Mouse (Mus musculus): ENCODE data around the gene Cacnb4. TPM values are rescaled to one million over a fixed set of nuclear protein-coding genes. Genes with fewer than 3 reads are reported as not detected.
A peak's percentile ranks its signal among the peaks of the same experiment; 100 is the strongest.

The Cacnb4 gene
- polyA plus RNA-seq, 1 experiment from 2014 or later, result 1.3 TPM

DNA sequence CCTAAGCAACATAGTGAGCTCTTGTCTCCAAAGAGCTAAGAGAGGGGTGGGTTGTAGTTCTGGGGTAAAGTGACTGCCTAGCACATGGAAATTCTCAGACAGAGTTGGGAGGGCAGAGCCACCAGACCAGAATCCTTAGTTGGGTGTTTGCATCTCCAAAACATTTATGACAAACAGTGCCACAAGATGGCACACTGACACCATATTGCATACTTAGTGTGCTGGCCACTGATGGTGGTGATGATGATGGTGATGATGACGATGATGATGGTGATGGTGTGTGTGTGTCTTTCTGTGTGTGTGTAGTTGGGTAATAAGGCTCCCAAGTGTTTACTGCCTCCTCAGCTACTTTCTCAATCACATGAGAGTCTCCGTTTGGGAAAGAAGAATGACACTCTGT, 54.0 kb downstream of the Cacnb4 start:
- peaks cover 11% of the 10 kb centered on the region for H3K4me1 ChIP-seq
- no peak for ATAC-seq (ENCODE audit: insufficient number of reproducible peaks, insufficient read depth, low FRiP score, low TSS enrichment, low read depth)
- no peak overlapping the region for H3K9ac ChIP-seq
- H3K9me3 ChIP-seq, result no peaks in the 10 kb centered on the region
- H3K27ac ChIP-seq, result no peak overlapping the region
- no peak overlapping the region for H3K4me3 ChIP-seq
- H3K36me3 ChIP-seq, result no peaks in the 10 kb centered on the region
- 63% methylated on average over 2 of the region's 2 CpGs for WGBS
- no peaks in the 10 kb centered on the region for H3K27me3 ChIP-seq
- H3K4me2 ChIP-seq, result no peak overlapping the region

DNA sequence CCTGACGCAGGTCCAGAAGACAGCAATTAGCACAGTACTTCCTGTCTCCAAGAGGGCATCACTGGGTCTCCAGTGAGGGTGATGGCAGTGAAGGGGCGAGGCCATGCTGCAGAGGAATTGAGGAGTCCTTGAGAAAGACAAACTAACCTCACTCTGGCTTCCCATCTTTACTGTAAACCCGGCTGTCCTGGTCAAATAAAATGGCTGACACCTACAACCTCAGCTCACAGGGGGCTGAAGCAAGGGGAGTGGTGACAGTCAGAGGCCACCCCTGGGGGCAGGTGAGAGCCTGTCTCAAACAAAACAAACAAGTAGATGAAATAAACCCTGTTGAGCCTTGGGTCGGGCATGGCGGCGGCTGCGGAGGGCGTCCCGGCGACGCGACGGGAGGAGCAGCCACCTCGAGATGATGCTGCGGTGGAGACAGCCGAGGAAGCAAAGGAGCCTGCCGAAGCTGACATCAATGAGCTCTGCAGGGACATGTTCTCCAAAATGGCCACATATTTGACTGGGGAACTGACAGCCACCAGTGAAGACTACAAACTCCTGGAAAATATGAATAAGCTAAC, 57.1 kb downstream of the Cacnb4 start:
- Histone ChIP-seq H3K4me3 (peak overlapping the region; percentile 17), H3K4me1 (peaks cover 11% of the 10 kb centered on the region), H3K27ac (no peak overlapping the region), H3K36me3 (no peaks in the 10 kb centered on the region), H3K4me2 (peak overlapping the region; percentile 40), H3K9ac (no peak overlapping the region), H3K9me3 (no peaks in the 10 kb centered on the region), H3K27me3 (no peaks in the 10 kb centered on the region)
- no peak for ATAC-seq (ENCODE audit: insufficient number of reproducible peaks, insufficient read depth, low FRiP score, low TSS enrichment, low read depth)
- WGBS, result 56% methylated on average over 17 of the region's 17 CpGs

DNA sequence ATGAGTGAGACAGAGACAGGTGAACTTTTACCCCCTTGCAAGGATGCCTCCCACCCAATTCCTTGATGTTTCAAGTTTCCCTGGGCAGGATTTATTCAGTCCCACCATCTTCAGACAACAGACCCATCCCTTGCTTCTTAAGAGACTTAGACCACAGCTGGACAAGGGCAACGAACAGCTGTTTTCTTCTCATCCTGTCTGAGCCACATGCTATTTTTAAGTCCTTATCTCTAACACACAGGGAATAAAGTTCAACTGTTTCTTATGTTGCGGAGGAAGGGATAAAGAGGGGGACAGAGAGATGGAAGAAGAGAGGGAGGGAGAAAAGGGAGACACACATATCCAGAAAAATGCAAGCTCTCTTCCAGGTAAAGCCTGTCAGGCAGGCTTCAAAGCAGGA, 57.8 kb downstream of the Cacnb4 start:
- ATAC-seq (ENCODE audit: insufficient number of reproducible peaks, insufficient read depth, low FRiP score, low TSS enrichment, low read depth), result no peak
- peaks cover 7% of the 10 kb centered on the region for H3K4me1 ChIP-seq
- no peaks in the 10 kb centered on the region for H3K9me3 ChIP-seq
- no peak overlapping the region for H3K27ac ChIP-seq
- H3K4me3 ChIP-seq, result no peak overlapping the region
- 82% methylated on average over 2 of the region's 2 CpGs for WGBS
- H3K4me2 ChIP-seq, result no peak overlapping the region
- H3K27me3 ChIP-seq, result no peaks in the 10 kb centered on the region
- no peak overlapping the region for H3K9ac ChIP-seq
- H3K36me3 ChIP-seq, result no peaks in the 10 kb centered on the region

- no peaks in the 10 kb centered on the region for H3K27me3 ChIP-seq
- no peak overlapping the region for H3K27ac ChIP-seq
- H3K4me2 ChIP-seq, result no peak overlapping the region
- H3K9me3 ChIP-seq, result no peaks in the 10 kb centered on the region
- 0 out of 2 replicates have a peak, but pooled peaks have one; percentile 32 for ATAC-seq (ENCODE audit: insufficient number of reproducible peaks, insufficient read depth, low FRiP score, low TSS enrichment, low read depth)
- no peaks in the 10 kb centered on the region for H3K36me3 ChIP-seq
- 71% methylated on average over 5 of the region's 5 CpGs for WGBS
- no peaks in the 10 kb centered on the region for H3K4me1 ChIP-seq
- H3K9ac ChIP-seq, result no peak overlapping the region
- no peak overlapping the region for H3K4me3 ChIP-seq
Measured at GRCm38 (mm10) chr2:52615429-52615828, 61.2 kb downstream of the Cacnb4 start.

DNA sequence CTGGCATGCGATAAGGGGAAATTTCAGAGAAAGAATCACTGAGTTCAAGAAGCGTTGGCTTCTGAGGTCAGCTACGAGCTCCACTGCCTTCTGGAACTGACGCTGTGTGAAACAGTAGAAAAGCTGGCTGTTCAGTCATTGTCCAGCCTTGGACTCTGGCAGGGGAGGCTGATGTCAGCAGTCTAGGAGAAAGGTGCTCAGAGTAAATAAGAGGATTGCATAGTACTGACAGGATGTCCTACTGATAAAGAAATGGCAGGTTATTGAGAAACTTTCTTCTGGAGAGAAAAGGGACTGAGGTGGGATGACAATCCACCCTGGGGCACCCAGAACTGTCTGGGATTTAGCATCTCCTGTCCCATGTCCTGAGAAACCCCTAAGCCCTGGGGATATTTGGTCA, 62.7 kb downstream of the Cacnb4 start:
- no peak overlapping the region for H3K4me3 ChIP-seq
- no peak for ATAC-seq (ENCODE audit: insufficient number of reproducible peaks, insufficient read depth, low FRiP score, low TSS enrichment, low read depth)
- H3K27ac ChIP-seq, result no peak overlapping the region
- no peaks in the 10 kb centered on the region for H3K4me1 ChIP-seq
- H3K36me3 ChIP-seq, result no peaks in the 10 kb centered on the region
- no peaks in the 10 kb centered on the region for H3K9me3 ChIP-seq
- 85% methylated on average over 4 of the region's 4 CpGs for WGBS
- H3K27me3 ChIP-seq, result no peaks in the 10 kb centered on the region
- H3K4me2 ChIP-seq, result no peak overlapping the region
- H3K9ac ChIP-seq, result no peak overlapping the region

DNA sequence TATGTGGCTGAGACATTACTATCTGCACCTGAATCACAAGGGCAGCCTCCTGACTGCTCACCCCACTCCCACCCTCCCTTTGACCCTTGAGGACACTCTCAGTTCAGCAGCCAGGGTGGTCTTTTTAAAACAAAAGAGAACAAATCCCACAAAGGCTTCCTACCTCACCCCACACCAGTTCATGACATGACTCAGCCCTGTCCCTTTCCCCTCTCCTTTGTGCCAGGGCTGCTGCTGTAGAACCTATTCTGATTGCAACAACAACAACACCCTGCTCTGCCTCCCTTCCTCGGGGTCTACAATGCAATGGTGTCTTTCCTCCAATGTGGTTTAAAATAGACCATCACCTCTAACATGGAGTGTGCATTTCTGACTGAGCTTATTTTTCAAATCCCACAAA, 67.1 kb downstream of the Cacnb4 start:
- Histone ChIP-seq H3K4me2 (no peak overlapping the region), H3K4me3 (no peak overlapping the region), H3K9ac (no peak overlapping the region), H3K4me1 (no peaks in the 10 kb centered on the region), H3K27ac (no peak overlapping the region), H3K36me3 (no peaks in the 10 kb centered on the region), H3K9me3 (no peaks in the 10 kb centered on the region), H3K27me3 (no peaks in the 10 kb centered on the region; the same call in 1 of the 2 replicates)
- ATAC-seq (ENCODE audit: insufficient number of reproducible peaks, insufficient read depth, low FRiP score, low TSS enrichment, low read depth), result no peak
- 67% methylated on average over 1 of the region's 1 CpGs for WGBS

GRCm38 (mm10) chr2:52607857-52608485, 68.7 kb downstream of the Cacnb4 start:
- Histone ChIP-seq H3K9me3 (no peaks in the 10 kb centered on the region), H3K9ac (no peak overlapping the region), H3K27ac (no peak overlapping the region), H3K4me1 (0 out of 2 replicates have a peak, but pooled peaks cover 3% of the 10 kb centered on the region), H3K4me3 (no peak overlapping the region), H3K36me3 (no peaks in the 10 kb centered on the region), H3K27me3 (no peaks in the 10 kb centered on the region; the same call in 1 of the 2 replicates), H3K4me2 (no peak overlapping the region)
- ATAC-seq (ENCODE audit: insufficient number of reproducible peaks, insufficient read depth, low FRiP score, low TSS enrichment, low read depth), result no peak
- WGBS, result 65% methylated on average over 5 of the region's 5 CpGs

- no peak overlapping the region for H3K4me3 ChIP-seq
- H3K4me2 ChIP-seq, result no peak overlapping the region
- H3K27me3 ChIP-seq, result no peaks in the 10 kb centered on the region; the same call in 1 of the 2 replicates
- peaks cover 6% of the 10 kb centered on the region for H3K4me1 ChIP-seq
- H3K9ac ChIP-seq, result no peak overlapping the region
- H3K36me3 ChIP-seq, result no peaks in the 10 kb centered on the region
- ATAC-seq (ENCODE audit: insufficient number of reproducible peaks, insufficient read depth, low FRiP score, low TSS enrichment, low read depth), result no peak
- H3K27ac ChIP-seq, result no peak overlapping the region
- H3K9me3 ChIP-seq, result no peaks in the 10 kb centered on the region
- WGBS, result 91% methylated on average over 4 of the region's 4 CpGs
Measured at GRCm38 (mm10) chr2:52606331-52606730, 70.3 kb downstream of the Cacnb4 start.

DNA sequence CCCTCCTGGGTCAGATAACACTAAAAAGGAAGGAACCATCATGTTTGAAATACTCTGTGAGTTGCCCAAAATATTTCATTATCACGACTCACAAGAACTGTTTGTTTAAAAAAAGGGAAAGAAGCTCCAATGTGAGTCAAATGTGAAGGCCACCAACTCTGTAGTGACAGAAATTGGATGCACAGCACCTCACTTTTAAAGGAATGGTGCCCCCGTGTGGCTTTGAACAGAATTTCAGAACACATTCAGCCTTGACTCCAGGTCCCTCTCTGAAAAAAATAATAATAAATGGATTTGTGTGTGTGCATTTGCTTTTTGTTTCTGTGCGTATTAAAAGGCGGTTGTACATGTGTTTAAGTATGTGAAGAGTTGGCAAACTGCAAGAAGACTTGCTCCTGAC, 71.3 kb downstream of the Cacnb4 start:
- Histone ChIP-seq H3K4me3 (no peak overlapping the region), H3K27ac (no peak overlapping the region), H3K9ac (no peak overlapping the region), H3K36me3 (no peaks in the 10 kb centered on the region), H3K4me1 (peaks cover 8% of the 10 kb centered on the region), H3K9me3 (no peaks in the 10 kb centered on the region), H3K4me2 (no peak overlapping the region), H3K27me3 (no peaks in the 10 kb centered on the region; the same call in 1 of the 2 replicates)
- no peak for ATAC-seq (ENCODE audit: insufficient number of reproducible peaks, insufficient read depth, low FRiP score, low TSS enrichment, low read depth)
- WGBS, result 16% methylated on average over 4 of the region's 4 CpGs

- Histone ChIP-seq H3K4me1 (peaks cover 8% of the 10 kb centered on the region), H3K27ac (no peak overlapping the region), H3K36me3 (no peaks in the 10 kb centered on the region), H3K27me3 (no peaks in the 10 kb centered on the region; the same call in 1 of the 2 replicates), H3K4me3 (no peak overlapping the region), H3K9me3 (no peaks in the 10 kb centered on the region), H3K9ac (no peak overlapping the region), H3K4me2 (no peak overlapping the region)
- 73% methylated on average over 8 of the region's 8 CpGs for WGBS
- ATAC-seq (ENCODE audit: insufficient number of reproducible peaks, insufficient read depth, low FRiP score, low TSS enrichment, low read depth), result no peak
Measured at GRCm38 (mm10) chr2:52604651-52605020, 72.0 kb downstream of the Cacnb4 start.

DNA sequence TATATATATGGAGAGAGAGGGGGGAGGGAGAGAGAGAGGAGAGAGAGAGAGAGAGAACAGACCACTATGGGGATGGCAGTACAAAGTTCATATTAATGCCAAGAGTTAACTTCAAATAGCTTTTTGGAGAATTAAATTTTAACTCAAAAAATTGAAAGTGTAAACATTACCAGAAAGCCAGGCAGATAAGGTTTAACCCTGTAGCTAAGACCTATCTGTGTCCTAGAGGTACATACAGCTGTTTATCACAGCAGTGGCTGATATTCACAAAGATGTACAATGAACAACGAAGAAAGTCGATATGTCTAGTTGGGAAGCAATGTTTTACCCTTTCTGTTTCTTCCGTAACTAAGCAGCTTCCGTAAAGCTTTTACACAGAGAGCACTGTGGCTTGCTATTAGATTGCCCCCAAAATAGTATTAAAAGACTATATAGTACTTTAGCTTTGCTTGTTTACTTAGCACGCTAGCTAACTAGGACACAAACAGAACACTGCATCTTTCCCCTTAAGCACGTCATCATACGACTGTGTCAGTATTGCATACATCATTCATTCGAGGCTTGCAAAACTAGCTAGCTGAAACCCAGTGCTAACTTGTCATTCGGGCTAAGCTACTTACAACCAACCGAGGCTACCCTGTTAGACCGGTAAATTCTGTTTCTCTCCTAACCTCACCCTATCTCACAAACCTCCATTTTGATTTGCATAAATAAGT, 72.5 kb downstream of the Cacnb4 start:
- H3K9ac ChIP-seq, result no peak overlapping the region
- peaks cover 8% of the 10 kb centered on the region for H3K4me1 ChIP-seq
- no peak overlapping the region for H3K4me3 ChIP-seq
- no peaks in the 10 kb centered on the region; the same call in 1 of the 2 replicates for H3K27me3 ChIP-seq
- no peak for ATAC-seq (ENCODE audit: insufficient number of reproducible peaks, insufficient read depth, low FRiP score, low TSS enrichment, low read depth)
- H3K4me2 ChIP-seq, result no peak overlapping the region
- H3K9me3 ChIP-seq, result no peaks in the 10 kb centered on the region
- 84% methylated on average over 11 of the region's 11 CpGs for WGBS
- H3K36me3 ChIP-seq, result no peaks in the 10 kb centered on the region
- no peak overlapping the region for H3K27ac ChIP-seq

- Histone ChIP-seq H3K9ac (no peak overlapping the region), H3K4me1 (peaks cover 8% of the 10 kb centered on the region), H3K27ac (no peak overlapping the region), H3K4me3 (no peak overlapping the region), H3K9me3 (no peaks in the 10 kb centered on the region), H3K36me3 (no peaks in the 10 kb centered on the region), H3K4me2 (no peak overlapping the region), H3K27me3 (no peaks in the 10 kb centered on the region; the same call in 1 of the 2 replicates)
- no peak for ATAC-seq (ENCODE audit: insufficient number of reproducible peaks, insufficient read depth, low FRiP score, low TSS enrichment, low read depth)
- WGBS, result 67% methylated on average over 6 of the region's 6 CpGs
Measured at GRCm38 (mm10) chr2:52603421-52603820, 73.2 kb downstream of the Cacnb4 start.
